Mouse (Mus musculus) ES-Bruce4 (cell line): Measurements from ENCODE around the gene Impg2.

Experiments
- CTCF ChIP-seq: IDR thresholded peaks from one replicate; pipeline ENCODE4 v1.8.1; 2011; ENCODE audit warnings: low read depth, low read length
- EP300 ChIP-seq: IDR thresholded peaks from 2 replicates; pipeline ENCODE4 v1.6.1; 2011; ENCODE audit warnings: low read depth, low read length; ENCODE audit not compliant: insufficient read depth
- POLR2A ChIP-seq: IDR thresholded peaks from one replicate; pipeline ENCODE4 v1.8.1; 2011; ENCODE audit warnings: low read length; ENCODE audit not compliant: insufficient read depth

GRCm38 (mm10) chr16:56295888-56296648 is 92.0 kb downstream of the Impg2 start:
- no peak for TF ChIP-seq POLR2A
- TF ChIP-seq EP300, result no peak
- TF ChIP-seq CTCF, result no peak
